Mouse (Mus musculus): ENCODE results near the gene Nup54. TPM values are rescaled to one million over a fixed set of nuclear protein-coding genes. Genes with fewer than 3 reads are reported as not detected.

Nup54 gene
- total RNA-seq, 2 experiments from 2014 or later: 19.8 to 32.3 TPM

- no peak for ATAC-seq (replicated peaks; ENCODE audit: low FRiP score, poor library complexity, severe bottlenecking)
Observed at GRCm38 (mm10) chr5:92382349-92382679, 52.7 kb downstream of the Nup54 start.

- peak; percentile 76; the same call in 1 of the 2 replicates for ATAC-seq (replicated peaks; ENCODE audit: low FRiP score, poor library complexity, severe bottlenecking)
Observed at GRCm38 (mm10) chr5:92381550-92382348, 53.3 kb downstream of the Nup54 start.

- ATAC-seq (replicated peaks; ENCODE audit: low FRiP score, poor library complexity, severe bottlenecking): no peak
Observed at GRCm38 (mm10) chr5:92376795-92377405, 58.1 kb downstream of the Nup54 start.

GRCm38 (mm10) chr5:92375368-92375767, 59.7 kb downstream of the Nup54 start:
- ATAC-seq (replicated peaks; ENCODE audit: low FRiP score, poor library complexity, severe bottlenecking): 0 out of 2 replicates have a peak, but pooled peaks have one; percentile 34

GRCm38 (mm10) chr5:92374721-92375142, 60.3 kb downstream of the Nup54 start:
- ATAC-seq (replicated peaks; ENCODE audit: low FRiP score, poor library complexity, severe bottlenecking): no peak

- no peak for ATAC-seq (replicated peaks; ENCODE audit: low FRiP score, poor library complexity, severe bottlenecking)
Observed at GRCm38 (mm10) chr5:92372605-92373004, 62.4 kb downstream of the Nup54 start.

GRCm38 (mm10) chr5:92371361-92371976, 63.5 kb downstream of the Nup54 start:
- ATAC-seq (replicated peaks; ENCODE audit: low FRiP score, poor library complexity, severe bottlenecking): no peak

GRCm38 (mm10) chr5:92370891-92371290, 64.1 kb downstream of the Nup54 start:
- no peak for ATAC-seq (replicated peaks; ENCODE audit: low FRiP score, poor library complexity, severe bottlenecking)

- ATAC-seq (replicated peaks; ENCODE audit: low FRiP score, poor library complexity, severe bottlenecking): no peak
Observed at GRCm38 (mm10) chr5:92370392-92370791, 64.6 kb downstream of the Nup54 start.

GRCm38 (mm10) chr5:92369151-92369994, 65.6 kb downstream of the Nup54 start:
- no peak for ATAC-seq (replicated peaks; ENCODE audit: low FRiP score, poor library complexity, severe bottlenecking)

GRCm38 (mm10) chr5:92368392-92368791, 66.6 kb downstream of the Nup54 start:
- no peak for ATAC-seq (replicated peaks; ENCODE audit: low FRiP score, poor library complexity, severe bottlenecking)

- no peak for ATAC-seq (replicated peaks; ENCODE audit: low FRiP score, poor library complexity, severe bottlenecking)
Observed at GRCm38 (mm10) chr5:92366565-92366964, 68.5 kb downstream of the Nup54 start.

Other genes starting within 250 kb of the Nup54 start
- gene U90926, start 219.8 kb downstream of the Nup54 start, total RNA-seq (2015; ENCODE audit: low replicate concordance): not detected in 2 replicates
- not detected in 2 replicates for gene U90926, start 219.8 kb downstream of the Nup54 start, total RNA-seq (2017; ENCODE audit: low replicate concordance)
- gene Ppef2, start 178.9 kb downstream of the Nup54 start, total RNA-seq (2015; ENCODE audit: low replicate concordance): not detected in 2 replicates
- gene Ppef2, start 178.9 kb downstream of the Nup54 start, total RNA-seq (2017; ENCODE audit: low replicate concordance): not detected in 2 replicates
- 8.8 and 26.7 TPM in 2 replicates for gene Naaa, start 157.0 kb downstream of the Nup54 start, total RNA-seq (2015; ENCODE audit: low replicate concordance)
- gene Naaa, start 157.0 kb downstream of the Nup54 start, total RNA-seq (2017; ENCODE audit: low replicate concordance): 7.8 and 8.3 TPM in 2 replicates
- 7.9 and 8.0 TPM in 2 replicates for gene Sdad1, start 124.7 kb downstream of the Nup54 start, total RNA-seq (2015; ENCODE audit: low replicate concordance)
- gene Sdad1, start 124.7 kb downstream of the Nup54 start, total RNA-seq (2017; ENCODE audit: low replicate concordance): 6.9 and 8.0 TPM in 2 replicates
- gene Cxcl9, start 107.1 kb downstream of the Nup54 start, total RNA-seq (2015; ENCODE audit: low replicate concordance): 0.84 and 2.5 TPM in 2 replicates
- 1.4 and 23.5 TPM in 2 replicates for gene Cxcl9, start 107.1 kb downstream of the Nup54 start, total RNA-seq (2017; ENCODE audit: low replicate concordance)
- gene Art3, start 103.4 kb downstream of the Nup54 start, total RNA-seq (2015; ENCODE audit: low replicate concordance): not detected in 2 replicates
- gene Art3, start 103.4 kb downstream of the Nup54 start, total RNA-seq (2017; ENCODE audit: low replicate concordance): not detected in 2 replicates
- gene Cxcl10, start 86.3 kb downstream of the Nup54 start, total RNA-seq (2015; ENCODE audit: low replicate concordance): 6.1 and 18.4 TPM in 2 replicates
- gene Cxcl10, start 86.3 kb downstream of the Nup54 start, total RNA-seq (2017; ENCODE audit: low replicate concordance): 1.7 and 2.8 TPM in 2 replicates
- 5.9 and 11.2 TPM in 2 replicates for gene Scarb2, start 71.6 kb upstream of the Nup54 start, total RNA-seq (2015; ENCODE audit: low replicate concordance)
- gene Scarb2, start 71.6 kb upstream of the Nup54 start, total RNA-seq (2017; ENCODE audit: low replicate concordance): 9.8 and 13.3 TPM in 2 replicates
- gene Fam47e, start 119.8 kb upstream of the Nup54 start, total RNA-seq (2015; ENCODE audit: low replicate concordance): not detected in 2 replicates
- gene Fam47e, start 119.8 kb upstream of the Nup54 start, total RNA-seq (2017; ENCODE audit: low replicate concordance): not detected in 2 replicates
- 2.5 TPM in 1 of 2 replicates, not detected in the other for gene Stbd1, start 167.8 kb upstream of the Nup54 start, total RNA-seq (2015; ENCODE audit: low replicate concordance)
- not detected in 2 replicates for gene Stbd1, start 167.8 kb upstream of the Nup54 start, total RNA-seq (2017; ENCODE audit: low replicate concordance)
- gene Ccdc158, start 240.1 kb upstream of the Nup54 start, total RNA-seq (2015; ENCODE audit: low replicate concordance): not detected in 2 replicates
- gene Ccdc158, start 240.1 kb upstream of the Nup54 start, total RNA-seq (2017; ENCODE audit: low replicate concordance): 1.3 TPM in 1 of 2 replicates, not detected in the other
- gene Shroom3, start 248.2 kb upstream of the Nup54 start, total RNA-seq (2015; ENCODE audit: low replicate concordance): not detected in 2 replicates
- gene Shroom3, start 248.2 kb upstream of the Nup54 start, total RNA-seq (2017; ENCODE audit: low replicate concordance): 0.13 TPM in 1 of 2 replicates, not detected in the other

All from erythroid progenitor cell, adult 5-6 weeks (primary cell).